Mouse (Mus musculus) thymus, postnatal 4 days (tissue): ENCODE data around the gene Ntng2.

ENCODE experiments used
- DNase-seq: peaks from one replicate; pipeline ENCODE4 v3.0.0; 2021

Ntng2 gene

DNA sequence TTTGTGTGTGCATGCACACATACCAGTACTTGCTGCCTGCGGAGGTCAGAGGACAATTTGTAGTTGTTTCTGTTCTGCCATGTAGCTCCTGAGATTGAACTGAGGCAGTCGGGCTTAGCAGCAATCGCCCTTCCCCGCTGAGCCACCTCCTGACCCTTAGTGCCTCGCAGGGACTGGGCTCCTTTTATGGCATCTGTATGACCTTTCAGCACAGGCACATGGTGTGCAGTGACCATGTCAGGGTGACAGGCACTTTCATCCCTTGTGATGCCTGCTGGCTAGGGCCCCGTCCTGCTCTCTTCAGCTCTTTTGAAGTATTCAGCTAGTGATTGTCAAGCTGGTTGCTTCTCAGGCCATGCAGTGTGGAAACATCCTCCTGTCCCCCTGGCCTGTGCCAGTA lies 66.6 kb downstream of the Ntng2 start:
- no peak for DNase-seq

- DNase-seq = no peak
These were observed 69.4 kb downstream of the Ntng2 start for GRCm38 (mm10) chr2:29183266-29183924.

DNA sequence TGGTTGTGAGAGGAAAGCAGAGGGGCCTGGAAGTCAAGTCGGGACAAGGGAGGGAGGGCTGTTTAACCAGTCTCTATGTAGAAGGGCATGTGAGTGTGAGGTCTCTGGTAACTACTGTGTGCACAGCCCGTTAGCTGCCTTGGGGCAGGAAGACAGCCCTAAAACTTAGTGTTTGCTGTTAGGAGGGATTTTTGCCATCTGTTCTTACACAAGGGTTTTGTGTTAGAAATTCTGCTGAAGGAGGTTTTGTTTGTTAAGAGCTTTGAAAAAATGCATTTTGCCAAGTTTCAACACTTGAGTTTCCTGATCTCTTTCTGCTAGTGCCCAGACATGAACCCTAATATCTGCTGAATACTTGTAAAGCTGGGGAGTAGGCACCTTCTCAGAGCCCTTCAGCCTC lies 71.7 kb downstream of the Ntng2 start:
- no peak for DNase-seq

- no peak for DNase-seq
These were observed 73.0 kb downstream of the Ntng2 start for GRCm38 (mm10) chr2:29179810-29180209.

DNA sequence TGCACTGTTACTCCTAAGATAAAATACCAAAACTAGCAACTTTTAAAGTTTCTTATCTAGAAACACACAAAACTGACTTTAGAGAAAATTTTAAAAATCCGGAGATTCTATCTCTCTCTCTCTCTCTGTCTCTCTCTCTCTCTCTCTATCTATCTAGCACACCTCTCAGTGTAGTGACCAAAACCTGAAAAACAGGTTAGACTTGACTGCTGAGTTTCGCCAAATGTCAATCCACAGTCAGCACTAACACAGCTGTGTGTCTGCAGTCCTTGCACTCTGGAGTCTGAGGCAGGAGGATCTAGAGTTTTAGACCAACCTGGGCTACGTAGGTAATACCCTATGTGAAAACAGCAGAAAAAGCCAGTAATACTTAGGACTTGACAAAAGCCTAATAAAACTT lies 77.9 kb downstream of the Ntng2 start:
- no peak for DNase-seq

- DNase-seq = no peak
These were observed 84.7 kb downstream of the Ntng2 start for GRCm38 (mm10) chr2:29168067-29168466.

- no peak for DNase-seq
These were observed 100.9 kb downstream of the Ntng2 start for GRCm38 (mm10) chr2:29151941-29152340.
